Mouse (Mus musculus) heart, postnatal 0 days (tissue): ENCODE measurements around the gene Bri3.

Source experiments
- CTCF ChIP-seq: IDR thresholded peaks from 2 replicates; pipeline ENCODE4 v1.5.1; 2016; ENCODE audit warnings: antibody characterized with exemption, control low read depth, low read depth
- EP300 ChIP-seq: IDR thresholded peaks from 2 replicates; pipeline ENCODE4 v1.6.1; 2016; ENCODE audit warnings: antibody characterized with exemption, low read depth

- TF ChIP-seq EP300 (no peak), CTCF (no peak)
Observed at GRCm38 (mm10) chr5:144303071-144303470, 58.8 kb downstream of the Bri3 start.
